Comparison of ENCODE assay signal across 11 mouse cellular contexts in genomic region chr3:37604976-37605875, GRCm38 (mm10). TPM values are rescaled to one million over a fixed set of nuclear protein-coding genes. Genes with fewer than 3 reads are reported as not detected.
DNase-seq lines count a peak whose midpoint lies in the region; ATAC-seq and TF ChIP-seq lines count a peak whose summit lies in the region.
"Had no signal": no experiment of that assay in that cellular context is flagged by ENCODE, and none has a peak within 500 bp of the region (broad histone marks: within the 10 kb centered on the region; RNA-seq: fewer than 3 reads in every experiment).

No protein-coding gene starts in this region.

- H3K27ac ChIP-seq in hindbrain, embryonic 14.5 days, result no peak overlapping the region
- H3K27ac ChIP-seq in hindbrain, embryonic 11.5 days (ENCODE audit: low read depth, low read length), result no peak overlapping the region
- no peak overlapping the region for H3K27ac ChIP-seq in liver, postnatal 0 days (ENCODE audit: low read depth)
- H3K27ac ChIP-seq: heart, embryonic 13.5 days; lung, embryonic 15.5 days had no signal

- no peak for TF ChIP-seq EP300 in liver, postnatal 0 days (IDR thresholded peaks at IDR 0.05; ENCODE audit: low read depth)

- no peaks in the 10 kb centered on the region for H3K9me3 ChIP-seq in hindbrain, embryonic 14.5 days (ENCODE audit: control insufficient read depth, low read length)
- no peaks in the 10 kb centered on the region for H3K9me3 ChIP-seq in hindbrain, embryonic 11.5 days (ENCODE audit: control insufficient read depth, low read length)
- 0 out of 2 replicates have a peak, but pooled peaks cover 3% of the 10 kb centered on the region for H3K9me3 ChIP-seq in liver, postnatal 0 days (ENCODE audit: low read length)
- H3K9me3 ChIP-seq: lung, embryonic 15.5 days had no signal

- no peak for DNase-seq in hindbrain, embryonic 14.5 days (ENCODE audit: low spot score)
- DNase-seq in hindbrain, embryonic 11.5 days (ENCODE audit: low spot score), result no peak
- peak; percentile 76 for DNase-seq in brain, adult 2 months (ENCODE audit: low read depth, low spot score)
- DNase-seq in cerebellum, adult 9-10 months, result peak; percentile 68
- peak; percentile 27 to 32 for DNase-seq in heart, postnatal 10 days
- no peak for DNase-seq in adrenal gland, adult 2 months
- no peak for DNase-seq in liver, postnatal 0 days
- DNase-seq in left cerebral cortex, postnatal 36 days (ENCODE audit: low spot score in 2 of 2), result no peak
- DNase-seq: layer of hippocampus, postnatal 36 days had no signal

- H3K4me1 ChIP-seq in hindbrain, embryonic 14.5 days (replicated peaks; ENCODE audit: control insufficient read depth, insufficient read depth, low read length), result peaks cover 9% of the 10 kb centered on the region; the same call in 1 of the 2 replicates
- no peaks in the 10 kb centered on the region for H3K4me1 ChIP-seq in hindbrain, embryonic 11.5 days (replicated peaks; ENCODE audit: control insufficient read depth, insufficient read depth, low read length)
- no peaks in the 10 kb centered on the region for H3K4me1 ChIP-seq in liver, postnatal 0 days (ENCODE audit: insufficient read depth)
- H3K4me1 ChIP-seq: heart, embryonic 13.5 days; lung, embryonic 15.5 days had no signal

- ATAC-seq in hindbrain, embryonic 14.5 days (ENCODE audit: low FRiP score), result peak; percentile 60; the same call in 1 of the 2 replicates
- ATAC-seq in hindbrain, embryonic 11.5 days (ENCODE audit: low FRiP score), result no peak
- ATAC-seq in liver, postnatal 0 days, result no peak

- no peak overlapping the region for H3K4me2 ChIP-seq in hindbrain, embryonic 14.5 days (replicated peaks)
- no peak overlapping the region for H3K4me2 ChIP-seq in hindbrain, embryonic 11.5 days (replicated peaks; ENCODE audit: low read depth, low read length)
- H3K4me2 ChIP-seq in liver, postnatal 0 days (ENCODE audit: low read depth, low read length), result no peak overlapping the region
- H3K4me2 ChIP-seq: heart, embryonic 13.5 days; lung, embryonic 15.5 days had no signal

- H3K36me3 ChIP-seq in hindbrain, embryonic 14.5 days (replicated peaks; ENCODE audit: control insufficient read depth, insufficient read depth), result no peaks in the 10 kb centered on the region
- H3K36me3 ChIP-seq in hindbrain, embryonic 11.5 days (ENCODE audit: control insufficient read depth, insufficient read depth, low read length), result no peaks in the 10 kb centered on the region
- no peaks in the 10 kb centered on the region for H3K36me3 ChIP-seq in liver, postnatal 0 days (replicated peaks; ENCODE audit: insufficient read depth, low read length)
- H3K36me3 ChIP-seq: heart, embryonic 13.5 days; lung, embryonic 15.5 days had no signal

- TF ChIP-seq CTCF in liver, postnatal 0 days (IDR thresholded peaks at IDR 0.05; ENCODE audit: low read depth), result no peak

- no peaks in the 10 kb centered on the region for H3K27me3 ChIP-seq in hindbrain, embryonic 14.5 days (ENCODE audit: control insufficient read depth, insufficient read depth, low read length)
- no peaks in the 10 kb centered on the region for H3K27me3 ChIP-seq in hindbrain, embryonic 11.5 days (ENCODE audit: control insufficient read depth, insufficient read depth, low read length)
- no peaks in the 10 kb centered on the region for H3K27me3 ChIP-seq in liver, postnatal 0 days (ENCODE audit: insufficient read depth, low read length)
- H3K27me3 ChIP-seq: heart, embryonic 13.5 days; lung, embryonic 15.5 days had no signal

- WGBS in hindbrain, embryonic 14.5 days, result 59% methylated on average over 13 of the region's 13 CpGs
- 71% methylated on average over 13 of the region's 13 CpGs for WGBS in hindbrain, embryonic 11.5 days
- 64% methylated on average over 13 of the region's 13 CpGs for WGBS in liver, postnatal 0 days (ENCODE audit: insufficient replicate concordance)

- H3K9ac ChIP-seq in hindbrain, embryonic 14.5 days, result no peak overlapping the region
- H3K9ac ChIP-seq in hindbrain, embryonic 11.5 days (ENCODE audit: low read depth, low read length), result no peak overlapping the region
- H3K9ac ChIP-seq in liver, postnatal 0 days (replicated peaks), result no peak overlapping the region
- H3K9ac ChIP-seq: heart, embryonic 13.5 days; lung, embryonic 15.5 days had no signal

- intact Hi-C loops in heart, postnatal 10 days (cut with DNase I), result no loop called here
- intact Hi-C loops in left cerebral cortex, postnatal 36 days (cut with DNase I), result no loop called here

- H3K4me3 ChIP-seq in hindbrain, embryonic 14.5 days (replicated peaks; ENCODE audit: low read length), result no peak overlapping the region
- H3K4me3 ChIP-seq in hindbrain, embryonic 11.5 days (ENCODE audit: low read depth, low read length), result no peak overlapping the region
- H3K4me3 ChIP-seq in liver, postnatal 0 days (ENCODE audit: low read depth, low read length), result no peak overlapping the region
- H3K4me3 ChIP-seq: heart, embryonic 13.5 days; lung, embryonic 15.5 days had no signal

RNA-seq across cellular contexts. Expression of gene Spry1, which starts 34.5 kb away (rescaled TPM):
- 5.8 and 6.7 TPM in 2 replicates for polyA plus RNA-seq in hindbrain, embryonic 14.5 days (2014; fragmentation: Nextera tagmentation; extraction: Ambion mirVana)
- 5.8 and 8.0 TPM in 2 replicates for polyA plus RNA-seq in hindbrain, embryonic 11.5 days (2014; fragmentation: Nextera tagmentation; extraction: Ambion mirVana)
- 10 to 100 TPM; 41.9 to 48.3 TPM for total RNA-seq in heart, postnatal 10 days (2021)
- total RNA-seq in adrenal gland, adult 2 months (2021), result 10 to 100 TPM; 17.9 to 39.7 TPM
- polyA plus RNA-seq in adrenal gland, adult 2 months (2012; rRNA removed), result 32.5 and 37.6 TPM in 2 replicates
- 3.7 and 4.8 TPM in 2 replicates for polyA plus RNA-seq in liver, postnatal 0 days (2015; fragmentation: Nextera tagmentation; extraction: Ambion mirVana)
- total RNA-seq in left cerebral cortex, postnatal 36 days (2021), result 1 to 10 TPM; 9.5 to 9.6 TPM

Comparison
In these comparisons a context has a peak if more than half of its experiments do, and no peak if none do; other contexts are left out.
1. DNase-seq: peak in brain, adult 2 months (single experiment), cerebellum, adult 9-10 months (single experiment) and heart, postnatal 10 days (2 of 2); none in hindbrain, embryonic 14.5 days (single experiment), hindbrain, embryonic 11.5 days (single experiment), adrenal gland, adult 2 months (single experiment), liver, postnatal 0 days (single experiment) and left cerebral cortex, postnatal 36 days (0 of 2).